Mouse (Mus musculus) hematopoietic stem cell, adult 5-6 weeks (primary cell): Measurements from ENCODE around the gene Xkr7. TPM values are rescaled to one million over a fixed set of nuclear protein-coding genes. Genes with fewer than 3 reads are reported as not detected.

Source experiments
- ATAC-seq, 2 experiments: fragments of 125-278 bp in 1 of 2; replicated peaks in 1 of 2; 2 replicates each; pipeline ENCODE4 v1.8.0; 2016 to 2017; ENCODE audit warnings: inconsistent platforms in 2 of 2, mild to moderate bottlenecking in 2 of 2, moderate number of reproducible peaks in 2 of 2, low read depth in 1 of 2, moderate TSS enrichment in 1 of 2; ENCODE audit not compliant: low FRiP score in 2 of 2, poor library complexity in 2 of 2, severe bottlenecking in 2 of 2, insufficient read depth in 1 of 2, low TSS enrichment in 1 of 2
- total RNA-seq: library from RNA; stranded (forward); fragments of 172-1452, 232-1000 nt; gene quantifications from 2 replicates; pipeline ENCODE4 v1.2.3, GENCODE M21; 2017

Gene Xkr7
- total RNA-seq, 1 experiment from 2014 or later: not detected

DNA sequence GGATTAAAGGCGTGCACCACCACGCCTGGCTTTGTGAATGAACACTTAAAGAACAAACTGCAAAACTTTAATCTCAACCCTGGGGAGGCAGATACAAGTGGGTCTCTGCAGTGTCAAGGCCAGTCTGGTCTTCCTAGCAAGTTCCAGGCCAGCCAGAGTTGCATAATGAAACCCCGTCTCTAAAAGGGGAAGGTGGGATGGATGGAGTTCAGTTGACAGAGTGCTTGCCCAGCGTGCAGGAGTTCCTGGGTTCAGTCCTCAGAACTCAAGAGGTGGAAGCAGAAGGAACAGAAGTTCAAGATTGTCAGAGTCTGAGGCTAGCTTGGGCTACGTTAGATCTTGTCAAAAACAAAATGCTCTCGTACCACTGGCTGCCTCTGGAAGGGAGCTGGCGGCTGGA is 5.6 kb upstream of the Xkr7 start:
- ATAC-seq: no peak

GRCm38 (mm10) chr2:153027501-153027900 is 4.2 kb upstream of the Xkr7 start:
- no peak for ATAC-seq

DNA sequence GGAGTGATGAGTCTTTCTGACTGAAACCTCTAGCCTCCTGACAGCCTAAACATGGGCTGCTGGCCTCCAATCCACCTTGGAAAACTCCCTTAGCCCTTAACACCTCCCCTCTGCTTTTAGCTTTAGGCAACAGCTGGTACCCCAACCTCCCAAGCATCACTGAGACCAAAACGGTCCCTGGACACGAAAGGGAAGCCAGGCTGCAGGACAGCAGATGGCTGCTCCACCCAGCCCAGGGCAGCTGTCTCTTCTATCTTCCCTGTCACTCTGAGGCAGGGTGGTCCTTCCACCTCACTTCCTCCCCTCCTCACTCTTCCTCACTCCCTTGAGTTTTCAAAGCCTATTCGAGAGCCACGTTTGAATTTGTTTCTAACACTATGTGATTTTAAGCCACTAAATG is 1.2 kb upstream of the Xkr7 start:
- ATAC-seq: no peak

GRCm38 (mm10) chr2:153032083-153032842 is 611 bp downstream of the Xkr7 start:
- peak; percentile 86 to 95 for ATAC-seq

- ATAC-seq: no peak
Measured at GRCm38 (mm10) chr2:153032973-153033372, 1.3 kb downstream of the Xkr7 start.

GRCm38 (mm10) chr2:153033545-153034230 is 2.0 kb downstream of the Xkr7 start:
- no peak for ATAC-seq

DNA sequence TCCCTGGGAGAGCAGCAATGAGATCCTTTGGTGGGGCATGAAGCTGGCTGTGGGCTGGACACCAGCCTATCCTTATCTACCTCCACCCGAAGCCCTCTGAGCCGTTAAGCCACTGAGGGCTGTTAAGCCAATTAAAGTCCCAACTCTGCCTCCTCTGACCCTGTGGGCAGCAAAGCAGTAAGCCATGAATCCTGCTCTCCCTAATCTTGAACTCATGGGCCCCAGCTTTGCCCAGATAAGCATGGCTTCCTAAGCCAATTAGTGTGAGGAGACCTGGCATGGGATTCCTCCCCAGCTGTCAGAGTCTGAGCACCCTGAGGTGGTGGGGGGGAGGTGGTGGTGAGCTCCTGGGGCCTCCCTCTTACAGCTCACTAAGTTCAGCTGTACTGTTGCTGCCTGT is 5.0 kb downstream of the Xkr7 start:
- no peak for ATAC-seq

DNA sequence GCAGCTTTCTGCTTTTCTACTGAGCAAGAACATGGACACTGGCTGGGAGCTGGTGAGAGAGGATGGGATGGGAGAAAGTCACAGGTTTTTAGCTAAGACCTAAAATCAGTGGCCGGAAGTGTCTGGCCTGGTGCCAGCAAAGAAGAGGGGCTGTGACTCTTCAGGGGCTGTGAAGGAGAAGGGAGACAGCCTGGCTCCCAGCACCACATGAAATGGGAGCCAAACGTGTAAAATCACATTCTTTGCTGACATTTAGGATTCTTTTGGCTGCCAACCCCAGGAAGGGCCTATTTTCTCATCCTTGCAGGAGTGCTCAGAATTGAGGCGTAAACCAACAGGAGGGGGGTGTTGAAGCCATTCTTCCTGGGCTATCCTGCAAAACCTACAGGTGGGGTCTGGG is 12.2 kb downstream of the Xkr7 start:
- no peak for ATAC-seq

- peak; percentile 19 to 30; a peak in 1 of 4 replicates for ATAC-seq
Measured at GRCm38 (mm10) chr2:153045884-153046299, 14.2 kb downstream of the Xkr7 start.

GRCm38 (mm10) chr2:153047828-153048465 is 16.3 kb downstream of the Xkr7 start:
- 0 out of 4 replicates have a peak, but pooled peaks of 1 of the 2 experiments have one; percentile 29 for ATAC-seq

- ATAC-seq: peak; percentile 54 to 60
Measured at GRCm38 (mm10) chr2:153049288-153049996, 17.8 kb downstream of the Xkr7 start.

DNA sequence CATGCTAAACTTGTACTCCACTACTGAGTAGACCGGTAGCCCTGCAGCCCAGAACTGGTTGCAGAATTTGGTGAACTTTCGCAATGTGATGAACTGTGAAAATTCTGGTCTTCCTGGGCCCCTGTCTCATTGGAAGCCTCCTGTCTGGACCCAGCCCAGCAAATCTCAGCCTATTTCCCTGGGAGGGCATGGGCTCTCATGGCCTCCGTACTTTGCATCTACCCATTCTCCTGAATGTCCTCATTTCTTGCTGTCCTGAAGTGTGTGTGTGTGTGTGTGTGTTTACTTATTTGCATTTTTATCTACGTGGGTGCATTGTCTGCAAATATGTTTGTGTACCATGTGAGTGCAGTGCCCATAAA is 18.3 kb downstream of the Xkr7 start:
- ATAC-seq: no peak

DNA sequence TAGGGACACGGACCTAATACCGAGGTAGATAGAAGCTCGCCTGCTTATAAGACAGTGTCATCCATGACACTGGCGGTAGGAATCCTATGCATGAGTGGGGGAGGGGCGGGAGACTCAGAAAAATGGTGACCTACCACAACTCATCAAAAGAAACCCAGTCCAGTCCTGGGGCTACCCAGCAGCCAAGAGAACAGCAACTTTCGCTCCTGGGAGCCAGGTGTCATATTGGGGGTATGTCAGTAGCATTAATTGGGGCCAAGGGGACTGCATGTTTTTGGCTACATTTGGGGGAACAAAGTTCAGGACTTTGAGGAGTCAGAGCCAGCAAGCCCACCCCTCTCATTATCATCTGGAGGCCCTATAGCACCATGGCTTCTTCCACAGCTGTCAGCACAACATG is 19.4 kb downstream of the Xkr7 start:
- ATAC-seq: no peak

- ATAC-seq: no peak
Measured at GRCm38 (mm10) chr2:153051537-153051936, 19.9 kb downstream of the Xkr7 start.

GRCm38 (mm10) chr2:153052700-153053351 is 21.2 kb downstream of the Xkr7 start:
- peak; percentile 34 to 40; a peak in 3 of 4 replicates for ATAC-seq

- no peak for ATAC-seq
Measured at GRCm38 (mm10) chr2:153053896-153054295, 22.2 kb downstream of the Xkr7 start.

- ATAC-seq: no peak
Measured at GRCm38 (mm10) chr2:153055270-153055920, 23.7 kb downstream of the Xkr7 start.
